Mouse (Mus musculus) bone marrow, adult 2 months (tissue): Measurements from ENCODE around the gene Nfe2l1.

Experiments
- CTCF ChIP-seq: fragments of 200-500 bp; IDR thresholded peaks from 2 replicates; pipeline ENCODE4 v1.5.1; 2011; ENCODE audit warnings: low read length, control low read depth; ENCODE audit not compliant: control insufficient read depth, insufficient read depth
- POLR2A ChIP-seq: fragments of 200-500 bp; IDR thresholded peaks from 2 replicates; pipeline ENCODE4 v1.6.1; 2011; ENCODE audit warnings: low read depth, mild to moderate bottlenecking, control low read depth, low read length, borderline replicate concordance; ENCODE audit not compliant: control insufficient read depth

GRCm38 (mm10) chr11:96829813-96830538, at the start of gene Nfe2l1:
- TF ChIP-seq CTCF (0 out of 2 replicates have a peak, but pooled peaks have one; percentile 22), POLR2A (peak; percentile 34; the same call in 1 of the 2 replicates)
